ENCODE assay signal across 11 mouse cellular contexts in the genomic region with DNA sequence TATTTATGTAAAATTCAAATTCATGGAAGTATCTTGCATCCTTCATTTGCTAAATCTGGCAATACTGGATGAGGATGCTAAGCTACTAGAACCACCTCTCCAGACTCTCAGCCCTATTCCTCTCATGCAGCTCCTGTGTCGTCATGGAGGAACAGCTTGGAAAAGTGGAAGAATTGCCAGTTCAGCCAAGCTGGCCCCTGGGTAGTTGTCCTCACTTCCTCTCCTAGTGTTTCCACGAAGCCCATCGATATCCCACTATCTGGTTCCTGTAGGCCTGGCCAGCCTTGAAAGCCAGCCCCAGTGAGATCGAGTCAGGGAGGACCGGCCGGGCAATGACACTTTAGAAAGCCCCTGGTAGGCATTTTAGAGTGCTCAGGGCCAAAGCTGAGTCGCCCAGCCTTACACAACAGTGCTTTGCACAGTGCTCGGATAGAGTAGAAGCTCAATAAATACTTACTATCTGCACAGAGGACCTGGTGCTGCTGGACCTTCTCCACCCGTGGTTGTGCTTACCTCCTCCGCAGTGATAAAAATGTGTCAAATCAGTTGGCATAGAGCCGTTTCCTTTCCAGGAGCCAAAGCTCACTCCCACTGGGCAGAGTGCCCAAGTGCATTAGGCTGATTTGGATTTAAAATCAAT.
DNase-seq lines count a peak whose midpoint lies in the region; ATAC-seq lines count a peak whose summit lies in the region.
"Had no signal": no experiment of that assay in that cellular context is flagged by ENCODE, and none has a peak within 500 bp of the region (broad histone marks: within the 10 kb centered on the region; RNA-seq: fewer than 3 reads in every experiment).

No protein-coding gene starts in this region.

- H3K9me3 ChIP-seq in hindbrain, embryonic 13.5 days = no peaks in the 10 kb centered on the region
- H3K9me3 ChIP-seq in hindbrain, embryonic 11.5 days (ENCODE audit: control insufficient read depth, low read length) = no peaks in the 10 kb centered on the region
- H3K9me3 ChIP-seq in midbrain, embryonic 16.5 days (replicated peaks; ENCODE audit: control insufficient read depth, low read length, poor library complexity, severe bottlenecking) = no peaks in the 10 kb centered on the region
- H3K9me3 ChIP-seq in midbrain, embryonic 10.5 days (replicated peaks) = no peaks in the 10 kb centered on the region
- no peaks in the 10 kb centered on the region for H3K9me3 ChIP-seq in limb, embryonic 11.5 days (ENCODE audit: control insufficient read depth, low read length)
- H3K9me3 ChIP-seq: limb, embryonic 12.5 days had no signal

- H3K4me2 ChIP-seq in hindbrain, embryonic 13.5 days = no peak overlapping the region
- no peak overlapping the region for H3K4me2 ChIP-seq in hindbrain, embryonic 11.5 days (replicated peaks; ENCODE audit: low read depth, low read length)
- no peak overlapping the region for H3K4me2 ChIP-seq in midbrain, embryonic 16.5 days (ENCODE audit: low read length)
- H3K4me2 ChIP-seq in limb, embryonic 11.5 days (ENCODE audit: low read depth, severe bottlenecking) = no peak overlapping the region
- H3K4me2 ChIP-seq: limb, embryonic 12.5 days had no signal

- H3K27ac ChIP-seq in hindbrain, embryonic 13.5 days = no peak overlapping the region
- no peak overlapping the region for H3K27ac ChIP-seq in hindbrain, embryonic 11.5 days (ENCODE audit: low read depth, low read length)
- no peak overlapping the region for H3K27ac ChIP-seq in midbrain, embryonic 16.5 days (ENCODE audit: low read length)
- no peak overlapping the region for H3K27ac ChIP-seq in midbrain, embryonic 10.5 days (replicated peaks)
- no peak overlapping the region for H3K27ac ChIP-seq in limb, embryonic 11.5 days (replicated peaks; ENCODE audit: low read depth, low read length)
- H3K27ac ChIP-seq: limb, embryonic 12.5 days had no signal

- peaks cover 42% of the 10 kb centered on the region for H3K4me1 ChIP-seq in hindbrain, embryonic 13.5 days (replicated peaks)
- peaks cover 6% of the 10 kb centered on the region; the same call in 1 of the 2 replicates for H3K4me1 ChIP-seq in hindbrain, embryonic 11.5 days (replicated peaks; ENCODE audit: control insufficient read depth, insufficient read depth, low read length)
- H3K4me1 ChIP-seq in midbrain, embryonic 16.5 days (ENCODE audit: control insufficient read depth, insufficient read depth, low read length) = peaks cover 9% of the 10 kb centered on the region
- H3K4me1 ChIP-seq in midbrain, embryonic 10.5 days = peaks cover 16% of the 10 kb centered on the region
- H3K4me1 ChIP-seq in limb, embryonic 11.5 days (ENCODE audit: control insufficient read depth, insufficient read depth, low read length) = peaks cover 15% of the 10 kb centered on the region

- 78% methylated on average over 11 of the region's 11 CpGs for WGBS in hindbrain, embryonic 13.5 days
- 80% methylated on average over 11 of the region's 11 CpGs for WGBS in hindbrain, embryonic 11.5 days
- 72% methylated on average over 11 of the region's 11 CpGs for WGBS in midbrain, embryonic 16.5 days
- WGBS in midbrain, embryonic 10.5 days = 84% methylated on average over 11 of the region's 11 CpGs
- 83% methylated on average over 11 of the region's 11 CpGs for WGBS in limb, embryonic 11.5 days

- ATAC-seq in hindbrain, embryonic 13.5 days (ENCODE audit: low FRiP score) = 0 out of 2 replicates have a peak, but pooled peaks have one; percentile 6
- no peak for ATAC-seq in hindbrain, embryonic 11.5 days (ENCODE audit: low FRiP score)
- ATAC-seq in midbrain, embryonic 16.5 days = 0 out of 2 replicates have a peak, but pooled peaks have one; percentile 37
- ATAC-seq in limb, embryonic 11.5 days (ENCODE audit: insufficient number of reproducible peaks, low FRiP score, low TSS enrichment, low read depth) = no peak
- ATAC-seq: inflammation-experienced regulatory T-cells, adult 6 months had no signal

- no peak overlapping the region for H3K4me3 ChIP-seq in hindbrain, embryonic 13.5 days
- H3K4me3 ChIP-seq in hindbrain, embryonic 11.5 days (ENCODE audit: low read depth, low read length) = no peak overlapping the region
- H3K4me3 ChIP-seq in midbrain, embryonic 16.5 days (ENCODE audit: low read depth, low read length) = no peak overlapping the region
- no peak overlapping the region for H3K4me3 ChIP-seq in midbrain, embryonic 10.5 days
- no peak overlapping the region for H3K4me3 ChIP-seq in limb, embryonic 11.5 days (ENCODE audit: low read depth, low read length)
- H3K4me3 ChIP-seq: limb, embryonic 12.5 days had no signal

- H3K9ac ChIP-seq in hindbrain, embryonic 13.5 days = no peak overlapping the region
- no peak overlapping the region for H3K9ac ChIP-seq in hindbrain, embryonic 11.5 days (ENCODE audit: low read depth, low read length)
- H3K9ac ChIP-seq in midbrain, embryonic 16.5 days (ENCODE audit: low read depth, low read length) = no peak overlapping the region
- no peak overlapping the region for H3K9ac ChIP-seq in limb, embryonic 11.5 days (ENCODE audit: low read length)
- H3K9ac ChIP-seq: limb, embryonic 12.5 days had no signal

- peak; percentile 40 for DNase-seq in adrenal gland, postnatal 14 days
- no peak for DNase-seq in adrenal gland, postnatal 4 days (ENCODE audit: low spot score in 2 of 2)
- DNase-seq in hindbrain, embryonic 11.5 days (ENCODE audit: low spot score) = no peak
- no peak for DNase-seq in midbrain, embryonic 10.5 days (ENCODE audit: low spot score)
- peak; percentile 18 for DNase-seq in limb, embryonic 11.5 days (ENCODE audit: low spot score)
- DNase-seq in frontal cortex, postnatal 36 days (ENCODE audit: low spot score in 2 of 2) = no peak
- DNase-seq: thymus, adult 2 months had no signal

- H3K27me3 ChIP-seq in hindbrain, embryonic 13.5 days = peaks cover 5% of the 10 kb centered on the region; the same call in 1 of the 2 replicates
- H3K27me3 ChIP-seq in hindbrain, embryonic 11.5 days (ENCODE audit: control insufficient read depth, insufficient read depth, low read length) = no peaks in the 10 kb centered on the region
- H3K27me3 ChIP-seq in midbrain, embryonic 16.5 days (ENCODE audit: control insufficient read depth, insufficient read depth, low read depth, low read length) = no peaks in the 10 kb centered on the region
- H3K27me3 ChIP-seq in midbrain, embryonic 10.5 days (ENCODE audit: low read depth, poor library complexity, severe bottlenecking) = no peaks in the 10 kb centered on the region
- no peaks in the 10 kb centered on the region for H3K27me3 ChIP-seq in limb, embryonic 11.5 days (ENCODE audit: control insufficient read depth, insufficient read depth, low read length)
- H3K27me3 ChIP-seq: limb, embryonic 12.5 days had no signal

- no peaks in the 10 kb centered on the region for H3K36me3 ChIP-seq in hindbrain, embryonic 13.5 days
- H3K36me3 ChIP-seq in hindbrain, embryonic 11.5 days (ENCODE audit: control insufficient read depth, insufficient read depth, low read length) = no peaks in the 10 kb centered on the region
- H3K36me3 ChIP-seq in midbrain, embryonic 16.5 days (ENCODE audit: control insufficient read depth, insufficient read depth, low read length) = no peaks in the 10 kb centered on the region
- H3K36me3 ChIP-seq in midbrain, embryonic 10.5 days = no peaks in the 10 kb centered on the region
- no peaks in the 10 kb centered on the region for H3K36me3 ChIP-seq in limb, embryonic 11.5 days (ENCODE audit: control insufficient read depth, insufficient read depth, low read length)
- H3K36me3 ChIP-seq: limb, embryonic 12.5 days had no signal

Comparison
In these comparisons a context has a peak if more than half of its experiments do, and no peak if none do; other contexts are left out.
1. DNase-seq: peak in adrenal gland, postnatal 14 days (single experiment) and limb, embryonic 11.5 days (single experiment); none in adrenal gland, postnatal 4 days (0 of 2), hindbrain, embryonic 11.5 days (single experiment), midbrain, embryonic 10.5 days (single experiment) and frontal cortex, postnatal 36 days (0 of 2).
2. ATAC-seq: peak in hindbrain, embryonic 13.5 days (single experiment) and midbrain, embryonic 16.5 days (single experiment); none in hindbrain, embryonic 11.5 days (single experiment) and limb, embryonic 11.5 days (single experiment).